Mouse (Mus musculus): ENCODE measurements around the gene Akr1b10.
"Not testable (repeated sequence)": the region's sequence is repeated elsewhere in the genome, so short reads cannot be mapped to it uniquely, and the experiment has no call there.

Akr1b10 gene

GRCm38 (mm10) chr6:34384110-34384661 lies at the start of gene Akr1b10:
Akr1b10 (plus strand) TSS chr6:34384218.
- peak; percentile 57 to 74 for DNase-seq (ENCODE audit: low spot score in 2 of 2)

GRCm38 (mm10) chr6:34334673-34335072 lies 49.3 kb upstream of the Akr1b10 start:
- DNase-seq (ENCODE audit: low spot score in 2 of 2): no peak

DNA sequence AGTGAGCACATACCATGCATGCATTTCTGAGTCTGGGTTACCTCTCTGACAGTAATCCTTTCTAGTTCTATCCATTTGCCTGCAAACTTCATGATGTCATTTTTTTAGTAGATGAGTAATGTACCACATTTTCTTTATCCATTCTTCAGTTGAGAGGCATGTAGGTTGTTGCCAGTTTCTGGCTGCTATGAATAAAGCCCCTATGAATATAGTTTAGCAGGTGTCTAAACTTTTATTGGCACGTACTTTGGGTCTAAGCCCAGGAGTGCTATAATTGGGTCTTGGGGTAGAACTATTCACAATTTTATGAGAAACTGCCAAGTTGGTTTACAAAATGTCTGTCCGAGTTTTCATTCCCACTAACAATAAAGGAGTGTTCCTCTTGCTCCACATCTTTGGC lies 46.2 kb upstream of the Akr1b10 start:
- no peak for DNase-seq (ENCODE audit: low spot score in 2 of 2)

DNA sequence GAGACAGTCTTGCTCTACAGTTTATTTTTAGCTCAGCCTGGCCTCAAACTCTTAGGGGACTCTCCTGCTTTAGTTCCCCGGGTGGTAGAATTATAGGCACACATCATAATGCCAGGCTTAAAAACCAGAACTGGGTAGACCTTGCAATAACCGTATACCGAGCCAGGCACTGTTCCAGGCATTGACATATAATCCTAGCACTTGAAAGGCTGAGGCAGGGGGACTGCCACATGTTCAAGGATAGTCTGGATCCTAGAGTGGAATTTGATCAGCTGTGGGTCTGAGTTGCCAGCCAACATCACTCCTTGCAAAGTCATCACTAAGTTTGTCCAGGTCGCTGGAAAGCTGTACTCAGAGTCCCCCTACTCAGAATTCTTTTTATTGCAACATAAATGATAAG lies 42.0 kb upstream of the Akr1b10 start:
- DNase-seq (ENCODE audit: low spot score in 2 of 2): no peak

- no peak for DNase-seq (ENCODE audit: low spot score in 2 of 2)
These were observed 41.5 kb upstream of the Akr1b10 start for GRCm38 (mm10) chr6:34342476-34342875.

DNA sequence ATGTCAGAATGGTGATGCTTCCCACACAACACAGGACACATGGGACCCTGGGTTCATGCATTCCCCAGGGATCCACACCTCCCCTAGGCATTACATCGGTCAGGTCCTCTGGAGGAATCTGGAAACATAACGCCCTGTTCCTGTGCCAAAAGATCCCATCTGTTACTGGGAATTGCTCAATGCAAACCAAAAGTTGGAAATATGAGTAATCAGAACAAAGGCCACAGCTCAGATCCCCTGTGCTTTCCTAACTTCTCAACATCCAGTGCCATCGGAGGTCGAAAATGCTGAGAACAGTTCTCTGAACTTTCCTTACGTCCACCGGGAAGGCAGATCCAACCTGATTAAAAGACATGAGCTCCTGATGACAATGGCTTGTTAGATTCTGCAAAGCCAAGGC lies 40.6 kb upstream of the Akr1b10 start:
- DNase-seq (ENCODE audit: low spot score in 2 of 2): no peak

DNA sequence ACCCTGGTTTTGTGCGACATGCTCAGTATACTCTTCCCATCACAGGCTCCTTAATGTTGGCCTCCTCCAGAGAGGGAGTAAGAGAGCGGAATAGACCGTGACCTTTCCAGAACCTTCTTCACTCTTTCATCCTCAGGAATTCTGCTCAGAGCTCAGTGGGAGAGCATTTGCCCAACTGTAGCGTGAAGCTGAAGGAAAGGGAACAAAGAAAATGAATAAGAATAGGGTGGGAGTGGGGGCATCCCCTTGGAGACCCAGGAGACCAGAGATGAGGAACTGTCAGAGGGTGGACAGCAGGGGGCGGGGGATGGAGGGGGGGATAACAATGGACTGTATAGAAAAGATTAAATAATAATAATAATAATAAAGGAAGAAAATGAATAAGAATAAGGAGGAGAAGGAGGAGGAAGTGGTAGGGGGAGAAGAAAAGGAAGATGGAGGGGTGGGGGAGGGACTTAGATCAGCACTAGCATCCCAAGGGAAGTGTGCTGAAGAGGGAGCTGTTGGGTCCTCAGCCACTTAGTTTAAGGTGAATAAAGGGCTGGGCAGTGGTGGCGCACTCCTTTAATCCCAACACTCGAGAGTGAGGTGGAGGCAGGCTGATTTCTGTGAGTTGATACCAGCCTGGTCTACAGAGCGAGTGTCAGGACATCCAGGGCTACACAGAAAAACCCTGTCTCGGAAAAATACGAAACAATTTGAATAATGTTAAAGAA lies 39.7 kb upstream of the Akr1b10 start:
- no peak for DNase-seq (ENCODE audit: low spot score in 2 of 2)

GRCm38 (mm10) chr6:34344935-34345334 lies 39.1 kb upstream of the Akr1b10 start:
- DNase-seq (ENCODE audit: low spot score in 2 of 2): no peak

GRCm38 (mm10) chr6:34346096-34346898 lies 37.7 kb upstream of the Akr1b10 start:
- peak; percentile 37 to 77 for DNase-seq (ENCODE audit: low spot score in 2 of 2)

- no peak for DNase-seq (ENCODE audit: low spot score in 2 of 2)
These were observed 33.9 kb upstream of the Akr1b10 start for GRCm38 (mm10) chr6:34350037-34350699.

DNA sequence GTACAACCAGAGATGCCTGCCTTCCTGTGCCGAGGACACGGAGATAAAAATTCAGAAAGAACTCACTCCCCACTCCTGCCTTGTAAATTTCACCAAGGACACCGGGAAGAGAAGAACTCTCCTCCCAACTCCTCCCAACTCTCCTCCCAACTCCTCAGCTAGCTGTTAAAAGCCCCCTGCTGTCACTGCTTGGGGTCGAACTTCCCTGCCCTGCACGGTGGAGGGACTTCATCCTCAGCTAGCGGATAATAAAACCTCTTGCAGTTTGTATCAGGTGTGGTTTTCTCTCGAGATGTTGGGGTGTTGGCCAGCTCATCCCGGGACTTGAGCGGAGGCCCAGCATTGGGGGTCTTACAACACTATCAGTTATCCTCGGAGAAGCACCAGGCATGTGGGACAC lies 32.5 kb upstream of the Akr1b10 start:
- DNase-seq (ENCODE audit: low spot score in 2 of 2): not testable (repeated sequence)

GRCm38 (mm10) chr6:34352401-34352800 lies 31.6 kb upstream of the Akr1b10 start:
- no peak for DNase-seq (ENCODE audit: low spot score in 2 of 2)

GRCm38 (mm10) chr6:34353658-34354353 lies 30.2 kb upstream of the Akr1b10 start, which contains the start of gene Akr1b8:
Akr1b8 (plus strand) TSS chr6:34354119.
- DNase-seq (ENCODE audit: low spot score in 2 of 2): no peak

- no peak for DNase-seq (ENCODE audit: low spot score in 2 of 2)
These were observed 29.4 kb upstream of the Akr1b10 start for GRCm38 (mm10) chr6:34354354-34355348.

- DNase-seq (ENCODE audit: low spot score in 2 of 2): no peak
These were observed 28.7 kb upstream of the Akr1b10 start for GRCm38 (mm10) chr6:34355349-34355747.

DNA sequence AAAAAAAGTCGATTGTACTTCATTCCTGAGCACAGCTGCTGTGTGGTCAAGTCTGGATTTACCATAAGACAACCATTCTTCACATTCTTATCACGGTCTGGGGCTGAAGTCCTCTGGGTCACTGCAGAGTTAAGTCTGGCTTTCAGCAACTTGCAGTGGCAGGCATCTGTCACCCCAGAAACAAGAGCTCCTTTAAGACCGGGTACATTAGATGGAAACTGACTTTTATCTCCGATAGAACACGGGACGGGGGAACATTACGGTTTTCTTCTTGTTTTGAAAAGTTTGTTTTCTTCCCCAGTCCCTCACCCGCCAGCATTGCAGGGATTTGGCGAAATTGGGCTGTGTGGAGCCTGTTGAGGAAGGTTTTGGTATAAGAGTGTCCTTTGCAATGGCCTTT lies 28.2 kb upstream of the Akr1b10 start:
- DNase-seq (ENCODE audit: low spot score in 2 of 2): no peak

DNA sequence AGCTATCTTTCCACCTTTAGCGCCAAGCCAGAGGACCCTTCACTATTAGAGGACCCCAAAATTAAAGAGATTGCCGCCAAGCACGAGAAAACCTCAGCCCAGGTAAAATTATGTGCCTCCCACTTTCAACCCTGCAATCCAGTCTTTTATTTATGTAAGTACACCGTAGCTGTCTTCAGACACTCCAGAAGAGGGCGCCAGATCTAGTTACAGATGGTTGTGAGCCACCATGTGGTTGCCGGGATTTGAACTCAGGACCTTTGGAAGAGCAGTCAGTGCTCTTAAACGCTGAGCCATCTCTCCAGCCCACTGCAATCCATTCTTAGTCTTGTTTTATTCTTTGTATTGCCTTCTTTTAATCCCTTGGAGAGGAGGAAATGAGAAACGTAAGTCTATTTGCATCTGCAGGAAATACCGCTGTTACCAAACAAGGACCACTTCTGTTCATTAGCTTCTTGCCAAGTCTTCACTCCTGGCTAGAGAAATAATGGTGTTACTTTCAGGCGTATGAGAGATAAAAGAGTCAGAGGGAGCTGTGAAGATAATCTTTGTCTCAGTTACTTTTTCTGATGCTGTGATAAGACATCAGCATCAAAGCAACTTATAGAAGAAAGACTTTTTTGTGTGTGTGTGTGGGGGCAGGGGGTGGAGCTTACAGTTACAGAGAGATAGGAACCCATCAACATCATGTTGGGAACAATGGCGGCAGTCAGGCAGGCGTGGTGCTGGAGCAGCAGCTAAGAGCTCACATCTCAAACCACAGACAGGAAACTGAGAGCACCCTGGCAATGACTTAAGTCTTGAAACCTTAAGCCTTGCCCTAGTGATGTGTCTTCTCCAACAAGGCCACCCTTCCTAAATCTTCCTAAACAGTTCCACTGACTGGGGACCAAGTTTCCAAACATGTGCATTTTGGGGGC lies 19.5 kb upstream of the Akr1b10 start:
- DNase-seq (ENCODE audit: low spot score in 2 of 2): no peak

GRCm38 (mm10) chr6:34367998-34368397 lies 16.0 kb upstream of the Akr1b10 start:
- DNase-seq (ENCODE audit: low spot score in 2 of 2): no peak

DNA sequence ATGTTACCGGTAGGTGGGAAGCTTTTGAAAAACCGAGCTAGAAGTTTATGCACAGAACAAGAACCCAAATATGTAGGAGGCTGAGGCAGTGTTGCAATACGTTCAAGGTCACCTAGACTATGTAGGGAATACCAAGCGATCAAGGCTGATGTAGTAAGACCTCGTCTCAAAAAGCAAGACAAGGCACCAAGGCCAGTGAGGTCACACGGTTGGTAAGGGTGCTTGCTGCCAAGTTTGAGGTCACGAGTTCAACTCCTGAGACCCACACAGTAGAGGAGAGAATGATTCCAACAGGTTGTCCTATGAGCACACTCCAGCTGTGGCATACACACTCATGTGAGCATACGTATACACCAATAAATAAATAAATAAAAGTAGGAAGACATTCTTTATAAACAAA lies 13.9 kb upstream of the Akr1b10 start:
- DNase-seq (ENCODE audit: low spot score in 2 of 2): no peak
